Mouse (Mus musculus): ENCODE measurements around the gene Mecom.

The Mecom gene

GRCm38 (mm10) chr3:30016766-30017165 is 531.0 kb downstream of the Mecom start:
- DNase-seq (ENCODE audit: low read depth), result no peak

- peak; percentile 82 for DNase-seq (ENCODE audit: low read depth)
Observed at GRCm38 (mm10) chr3:30014962-30015660, 532.7 kb downstream of the Mecom start.

- no peak for DNase-seq (ENCODE audit: low read depth)
Observed at GRCm38 (mm10) chr3:30014279-30014678, 533.5 kb downstream of the Mecom start.

GRCm38 (mm10) chr3:30013416-30013815 is 534.4 kb downstream of the Mecom start:
- peak; percentile 59 for DNase-seq (ENCODE audit: low read depth)

GRCm38 (mm10) chr3:30012666-30013365 is 535.0 kb downstream of the Mecom start:
- DNase-seq (ENCODE audit: low read depth), result peak; percentile 75

- peak; percentile 59 for DNase-seq (ENCODE audit: low read depth)
Observed at GRCm38 (mm10) chr3:30012150-30012549, 535.7 kb downstream of the Mecom start.

GRCm38 (mm10) chr3:30011712-30012111 is 536.1 kb downstream of the Mecom start:
- peak; percentile 35 for DNase-seq (ENCODE audit: low read depth)

GRCm38 (mm10) chr3:30010889-30011288 is 536.9 kb downstream of the Mecom start:
- no peak for DNase-seq (ENCODE audit: low read depth)

- DNase-seq (ENCODE audit: low read depth), result no peak
Observed at GRCm38 (mm10) chr3:30009596-30009995, 538.2 kb downstream of the Mecom start.

- DNase-seq (ENCODE audit: low read depth), result no peak
Observed at GRCm38 (mm10) chr3:30004888-30005405, 542.9 kb downstream of the Mecom start.

GRCm38 (mm10) chr3:30000260-30000659 is 547.5 kb downstream of the Mecom start:
- no peak for DNase-seq (ENCODE audit: low read depth)

- DNase-seq (ENCODE audit: low read depth), result peak; percentile 60
Observed at GRCm38 (mm10) chr3:29999035-29999434, 548.8 kb downstream of the Mecom start.

- no peak for DNase-seq (ENCODE audit: low read depth)
Observed at GRCm38 (mm10) chr3:29997068-29997467, 550.7 kb downstream of the Mecom start.

GRCm38 (mm10) chr3:29993346-29993745 is 554.5 kb downstream of the Mecom start:
- no peak for DNase-seq (ENCODE audit: low read depth)

GRCm38 (mm10) chr3:29991523-29991922 is 556.3 kb downstream of the Mecom start:
- DNase-seq (ENCODE audit: low read depth), result no peak

GRCm38 (mm10) chr3:29984431-29984830 is 563.4 kb downstream of the Mecom start:
- no peak for DNase-seq (ENCODE audit: low read depth)

GRCm38 (mm10) chr3:29981259-29981910 is 566.4 kb downstream of the Mecom start:
- DNase-seq (ENCODE audit: low read depth), result no peak

- DNase-seq (ENCODE audit: low read depth), result no peak
Observed at GRCm38 (mm10) chr3:29980531-29980930, 567.3 kb downstream of the Mecom start.

GRCm38 (mm10) chr3:29976580-29976979 is 571.2 kb downstream of the Mecom start:
- DNase-seq (ENCODE audit: low read depth), result peak; percentile 33

GRCm38 (mm10) chr3:29968433-29968949 is 579.3 kb downstream of the Mecom start:
- peak; percentile 34 for DNase-seq (ENCODE audit: low read depth)

GRCm38 (mm10) chr3:29963953-29964352 is 583.9 kb downstream of the Mecom start:
- DNase-seq (ENCODE audit: low read depth), result no peak

GRCm38 (mm10) chr3:29963447-29963846 is 584.4 kb downstream of the Mecom start:
- DNase-seq (ENCODE audit: low read depth), result no peak

- DNase-seq (ENCODE audit: low read depth), result peak; percentile 68
Observed at GRCm38 (mm10) chr3:29959051-29959450, 588.8 kb downstream of the Mecom start.

Measured in NIH3T3 (cell line).